Mouse (Mus musculus): ENCODE measurements around the gene Mmp1b. TPM values are rescaled to one million over a fixed set of nuclear protein-coding genes. Genes with fewer than 3 reads are reported as not detected.
"Not testable (repeated sequence)": the region's sequence is repeated elsewhere in the genome, so short reads cannot be mapped to it uniquely, and the experiment has no call there.

Gene Mmp1b
- not detected in 2 replicates for polyA plus RNA-seq (2012; ENCODE audit: insufficient read depth, insufficient read length, low replicate concordance, missing spikeins)

DNA sequence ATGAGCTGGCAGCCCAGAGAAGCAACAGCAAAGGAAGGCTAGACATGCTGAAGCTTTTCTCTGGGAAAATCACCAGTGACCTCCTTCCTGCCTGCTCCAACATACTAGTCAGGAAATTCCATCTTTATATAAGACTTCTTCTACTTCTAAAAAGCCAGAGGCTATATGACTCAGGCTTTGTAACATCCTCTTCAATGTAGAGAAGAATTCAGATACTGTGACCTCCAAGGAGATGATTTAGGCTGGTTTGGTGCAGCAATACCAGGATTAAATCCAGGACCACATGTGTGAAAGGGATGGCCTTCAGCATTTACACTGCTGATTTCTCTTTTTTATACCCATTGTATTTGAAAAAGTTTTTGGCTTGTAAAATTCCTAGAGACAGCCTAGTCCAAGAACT, at the start of gene Mmp1b:
TSS of gene Mmp1b (minus strand) at position 101 of the 400 bp plus-strand sequence.
- H3K4me1 ChIP-seq (ENCODE audit: control insufficient read depth, insufficient read depth, low read length): no peaks in the 10 kb centered on the region
- no peak for TF ChIP-seq CTCF (IDR thresholded peaks at IDR 0.05; ENCODE audit: insufficient read depth, low read depth, low read length)
- TF ChIP-seq POLR2A (IDR thresholded peaks at IDR 0.05; ENCODE audit: insufficient read depth, low read depth, low read length): no peak
- no peak within 1 kb of the TSS for H3K4me3 ChIP-seq (ENCODE audit: insufficient read depth, low read depth, low read length)
- H3K27ac ChIP-seq (ENCODE audit: insufficient read depth, low read depth, low read length): no peak within 1 kb of the TSS

DNA sequence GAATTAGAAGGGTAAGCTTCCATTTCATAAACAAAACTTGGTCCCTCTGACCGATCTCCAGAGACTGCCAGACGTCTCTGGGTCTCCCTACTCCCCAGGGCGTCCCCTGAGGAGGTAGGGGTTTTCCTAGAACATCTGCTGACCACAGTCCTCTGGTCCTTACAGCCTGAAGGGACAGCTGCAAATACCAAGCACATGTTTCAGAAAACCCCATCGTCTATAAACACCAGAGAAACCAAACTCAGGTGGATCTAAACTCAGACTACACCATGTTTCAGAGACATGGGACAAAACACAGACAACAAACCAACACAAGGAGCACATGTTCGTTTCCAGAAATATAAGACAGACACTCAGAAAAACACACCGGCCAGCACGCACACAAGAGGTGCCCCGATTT, 8.7 kb upstream of the Mmp1b start:
- H3K27ac ChIP-seq (ENCODE audit: insufficient read depth, low read depth, low read length); H3K4me3 ChIP-seq (ENCODE audit: insufficient read depth, low read depth, low read length); H3K4me1 ChIP-seq (ENCODE audit: control insufficient read depth, insufficient read depth, low read length): not testable (repeated sequence)
- WGBS: 71% methylated on average over 8 of the region's 8 CpGs

DNA sequence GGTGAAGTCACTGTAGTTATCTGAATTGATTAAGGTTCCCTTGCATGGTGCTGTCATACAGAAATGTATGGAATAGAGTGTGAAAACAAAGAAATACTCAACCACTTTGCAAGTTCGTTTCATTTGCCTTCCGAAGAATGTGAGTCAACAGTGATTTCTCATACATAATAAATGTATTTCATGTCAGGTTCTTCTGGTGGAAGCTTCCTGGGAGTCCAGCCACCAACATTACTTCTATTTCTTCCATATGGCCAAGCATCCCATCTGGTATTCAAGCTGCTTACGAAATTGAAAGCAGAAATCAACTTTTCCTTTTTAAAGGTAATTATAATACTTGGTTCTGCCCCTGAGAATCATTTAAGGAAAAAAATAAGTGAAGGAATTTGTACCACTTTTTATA, 33.3 kb downstream of the Mmp1b start:
- no peak overlapping the region for H3K4me3 ChIP-seq (ENCODE audit: insufficient read depth, low read depth, low read length)
- no peak for TF ChIP-seq CTCF (IDR thresholded peaks at IDR 0.05; ENCODE audit: insufficient read depth, low read depth, low read length)
- no peak for TF ChIP-seq POLR2A (IDR thresholded peaks at IDR 0.05; ENCODE audit: insufficient read depth, low read depth, low read length)
- no peak overlapping the region for H3K27ac ChIP-seq (ENCODE audit: insufficient read depth, low read depth, low read length)
- H3K4me1 ChIP-seq (ENCODE audit: control insufficient read depth, insufficient read depth, low read length): no peaks in the 10 kb centered on the region
- WGBS: 77% methylated on average over 3 of the region's 3 CpGs

DNA sequence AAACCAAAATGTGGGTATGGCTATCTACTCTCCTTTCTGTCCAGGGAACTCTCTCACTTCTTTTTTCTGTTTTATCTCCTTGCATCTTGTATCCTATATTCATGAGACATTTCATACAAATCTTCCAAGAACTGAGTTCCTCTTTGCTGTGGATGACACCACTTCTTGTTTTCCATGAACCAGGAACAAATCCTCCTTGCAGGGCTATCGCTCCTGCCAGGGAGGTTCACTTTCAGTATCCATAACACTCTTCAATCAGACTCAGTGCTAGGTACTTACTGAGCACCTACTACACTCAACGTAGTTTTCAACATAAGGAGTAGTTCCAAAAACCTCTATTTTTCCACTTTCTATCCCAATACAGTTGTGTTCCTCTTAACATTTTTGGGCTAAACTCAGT, 42.3 kb downstream of the Mmp1b start:
- WGBS: 91% methylated on average over 2 of the region's 2 CpGs
- H3K27ac ChIP-seq (ENCODE audit: insufficient read depth, low read depth, low read length): no peak overlapping the region
- H3K4me3 ChIP-seq (ENCODE audit: insufficient read depth, low read depth, low read length): no peak overlapping the region
- no peaks in the 10 kb centered on the region for H3K4me1 ChIP-seq (ENCODE audit: control insufficient read depth, insufficient read depth, low read length)
- TF ChIP-seq CTCF (IDR thresholded peaks at IDR 0.05; ENCODE audit: insufficient read depth, low read depth, low read length): no peak
- no peak for TF ChIP-seq POLR2A (IDR thresholded peaks at IDR 0.05; ENCODE audit: insufficient read depth, low read depth, low read length)

DNA sequence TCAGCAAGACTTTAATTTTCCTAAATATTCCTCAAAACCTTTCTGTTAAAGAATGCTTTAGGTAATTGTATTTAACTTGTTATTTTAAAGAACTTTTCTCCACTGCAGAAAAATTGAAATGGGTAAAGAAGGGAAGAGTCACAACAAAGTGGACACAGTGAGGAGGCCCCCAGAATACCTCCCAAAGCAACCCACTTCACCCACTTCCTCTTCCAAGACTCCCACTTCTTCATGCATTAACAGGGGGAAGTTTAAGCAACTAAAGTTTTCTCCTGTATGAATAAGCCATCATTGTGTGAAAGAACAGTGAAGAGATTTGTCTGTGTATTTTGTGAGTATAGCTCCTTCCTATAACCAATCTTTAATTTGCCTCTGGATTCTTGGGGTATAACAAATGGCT, 43.7 kb downstream of the Mmp1b start, which contains the start of gene Mmp12:
TSS of gene Mmp12 (plus strand) at position 275 of the 400 bp plus-strand sequence.
- H3K4me1 ChIP-seq (ENCODE audit: control insufficient read depth, insufficient read depth, low read length): no peaks in the 10 kb centered on the region
- no peak within 1 kb of the TSS for H3K27ac ChIP-seq (ENCODE audit: insufficient read depth, low read depth, low read length)
- no peak within 1 kb of the TSS for H3K4me3 ChIP-seq (ENCODE audit: insufficient read depth, low read depth, low read length)
- no peak for TF ChIP-seq CTCF (IDR thresholded peaks at IDR 0.05; ENCODE audit: insufficient read depth, low read depth, low read length)
- no peak for TF ChIP-seq POLR2A (IDR thresholded peaks at IDR 0.05; ENCODE audit: insufficient read depth, low read depth, low read length)

DNA sequence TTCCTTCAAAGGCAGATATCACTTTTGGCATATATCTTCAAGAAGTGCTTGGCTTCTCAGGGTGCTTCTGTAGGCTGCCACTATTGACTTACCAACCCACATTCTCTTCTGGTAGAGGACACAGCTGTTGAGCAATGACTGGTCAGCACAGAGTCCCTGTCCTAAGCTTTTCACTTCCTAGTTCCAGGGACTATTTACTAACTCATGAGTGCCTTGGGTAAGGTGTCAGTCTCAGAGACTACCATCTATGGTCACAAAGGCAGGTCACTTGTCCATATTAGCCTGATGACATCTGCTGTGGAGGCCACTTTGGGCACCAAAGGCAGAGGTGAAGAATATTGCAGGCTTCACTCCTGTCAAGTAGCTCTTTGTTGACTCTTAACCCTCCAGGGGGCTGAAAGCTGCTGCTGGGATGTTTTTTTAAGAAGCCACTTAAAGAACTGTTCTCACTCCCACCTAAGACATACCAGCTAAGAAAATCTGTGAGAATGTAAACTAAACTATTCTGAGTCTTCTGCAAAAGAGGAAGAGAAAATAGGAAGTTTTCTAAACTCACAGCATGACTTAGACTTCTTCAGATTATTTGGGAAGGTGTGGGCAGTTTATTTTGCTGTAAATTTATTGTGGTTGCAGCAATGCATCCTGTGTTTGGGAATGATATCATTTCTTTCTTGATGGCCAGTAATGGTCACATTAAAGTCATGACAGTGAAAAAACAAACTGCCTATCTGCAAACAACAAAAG, 50.9 kb downstream of the Mmp1b start:
- no peak overlapping the region for H3K27ac ChIP-seq (ENCODE audit: insufficient read depth, low read depth, low read length)
- no peak for TF ChIP-seq POLR2A (IDR thresholded peaks at IDR 0.05; ENCODE audit: insufficient read depth, low read depth, low read length)
- no peak for TF ChIP-seq CTCF (IDR thresholded peaks at IDR 0.05; ENCODE audit: insufficient read depth, low read depth, low read length)
- no peak overlapping the region for H3K4me3 ChIP-seq (ENCODE audit: insufficient read depth, low read depth, low read length)
- H3K4me1 ChIP-seq (ENCODE audit: control insufficient read depth, insufficient read depth, low read length): no peaks in the 10 kb centered on the region

DNA sequence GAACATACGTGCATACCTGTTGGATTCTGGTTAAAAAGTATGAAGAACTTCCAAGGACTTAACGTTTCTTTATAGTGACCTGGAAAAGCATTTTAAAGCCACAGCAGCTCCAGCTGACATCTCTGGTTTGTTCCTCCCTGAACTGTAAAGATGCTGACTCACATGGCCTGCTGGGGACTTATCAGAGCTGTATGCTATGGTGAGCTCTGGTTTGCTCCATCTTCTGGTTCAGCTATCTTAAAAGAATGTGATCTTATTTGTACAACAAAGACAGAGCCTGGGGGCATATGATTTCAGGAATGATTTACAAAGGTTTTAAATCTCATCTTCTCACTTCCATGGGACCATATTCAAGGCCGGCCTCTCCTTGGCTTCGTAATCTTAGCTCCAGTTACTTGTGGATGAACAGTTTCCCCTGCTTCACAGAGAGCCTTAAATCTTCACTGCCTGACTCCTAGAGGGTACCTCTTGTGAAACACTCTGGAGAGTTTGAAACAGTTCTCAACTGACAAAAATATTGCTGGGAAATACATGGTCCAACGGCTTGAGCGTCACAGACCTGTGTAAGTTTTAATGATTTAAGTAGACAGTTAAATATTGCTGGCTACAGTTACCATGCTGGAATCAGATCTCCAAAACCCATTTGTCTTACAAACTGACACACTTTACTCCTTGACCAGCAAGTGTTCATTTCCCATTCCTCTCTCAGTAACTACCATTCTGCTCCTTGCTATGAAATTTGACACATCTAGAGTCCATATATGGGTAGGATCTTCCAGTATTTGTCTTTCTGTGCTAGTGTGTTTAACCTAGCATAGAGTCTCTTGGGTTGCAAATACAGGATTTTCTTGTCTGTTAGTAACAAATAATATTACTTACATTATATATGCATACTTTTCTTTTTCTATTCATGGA, 51.8 kb downstream of the Mmp1b start:
- no peak overlapping the region for H3K27ac ChIP-seq (ENCODE audit: insufficient read depth, low read depth, low read length)
- 91% methylated on average over 5 of the region's 6 CpGs for WGBS
- H3K4me1 ChIP-seq (ENCODE audit: control insufficient read depth, insufficient read depth, low read length): no peaks in the 10 kb centered on the region
- H3K4me3 ChIP-seq (ENCODE audit: insufficient read depth, low read depth, low read length): no peak overlapping the region
- no peak for TF ChIP-seq CTCF (IDR thresholded peaks at IDR 0.05; ENCODE audit: insufficient read depth, low read depth, low read length)

DNA sequence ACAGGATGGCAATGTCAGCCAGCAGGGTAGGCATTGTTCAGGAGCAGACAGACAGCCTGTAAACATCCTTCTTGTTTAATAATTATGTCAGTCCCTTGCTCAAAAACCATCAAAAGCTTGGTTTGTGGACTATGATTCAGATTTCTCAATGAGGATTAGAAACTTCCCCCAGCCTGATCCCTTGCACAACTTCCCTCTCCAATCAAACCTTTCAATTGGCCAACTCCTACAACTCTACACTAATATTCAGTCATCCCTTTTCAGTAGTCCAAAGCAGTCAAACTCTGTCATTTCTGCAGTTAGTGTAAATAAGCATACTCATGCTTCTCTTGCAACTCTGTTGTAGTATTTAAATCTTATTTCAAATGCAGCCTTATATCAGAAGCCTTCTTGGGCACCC, 56.0 kb downstream of the Mmp1b start:
- Histone ChIP-seq H3K4me1 (ENCODE audit: control insufficient read depth, insufficient read depth, low read length) (no peaks in the 10 kb centered on the region), H3K27ac (ENCODE audit: insufficient read depth, low read depth, low read length) (no peak overlapping the region), H3K4me3 (ENCODE audit: insufficient read depth, low read depth, low read length) (no peak overlapping the region)
- TF ChIP-seq CTCF (IDR thresholded peaks at IDR 0.05; ENCODE audit: insufficient read depth, low read depth, low read length) (no peak), POLR2A (IDR thresholded peaks at IDR 0.05; ENCODE audit: insufficient read depth, low read depth, low read length) (no peak)

Other genes starting within 250 kb of the Mmp1b start
- not detected in 2 replicates for gene Dync2h1, start 203.6 kb downstream of the Mmp1b start, polyA plus RNA-seq (2012; ENCODE audit: insufficient read depth, insufficient read length, low replicate concordance, missing spikeins)
- gene Dcun1d5, start 203.5 kb downstream of the Mmp1b start, polyA plus RNA-seq (2012; ENCODE audit: insufficient read depth, insufficient read length, low replicate concordance, missing spikeins): not detected in 2 replicates
- gene Mmp13, start 115.5 kb downstream of the Mmp1b start, polyA plus RNA-seq (2012; ENCODE audit: insufficient read depth, insufficient read length, low replicate concordance, missing spikeins): not detected in 2 replicates
- gene Mmp12, start 43.7 kb downstream of the Mmp1b start, polyA plus RNA-seq (2012; ENCODE audit: insufficient read depth, insufficient read length, low replicate concordance, missing spikeins): not detected in 2 replicates
- gene Mmp3, start 57.8 kb upstream of the Mmp1b start, polyA plus RNA-seq (2012; ENCODE audit: insufficient read depth, insufficient read length, low replicate concordance, missing spikeins): not detected in 2 replicates
- gene Mmp10, start 114.3 kb upstream of the Mmp1b start, polyA plus RNA-seq (2012; ENCODE audit: insufficient read depth, insufficient read length, low replicate concordance, missing spikeins): not detected in 2 replicates
- not detected in 2 replicates for gene Mmp8, start 170.4 kb upstream of the Mmp1b start, polyA plus RNA-seq (2012; ENCODE audit: insufficient read depth, insufficient read length, low replicate concordance, missing spikeins)
- not detected in 2 replicates for gene Mmp27, start 183.3 kb upstream of the Mmp1b start, polyA plus RNA-seq (2012; ENCODE audit: insufficient read depth, insufficient read length, low replicate concordance, missing spikeins)
- not detected in 2 replicates for gene Mmp20, start 240.2 kb upstream of the Mmp1b start, polyA plus RNA-seq (2012; ENCODE audit: insufficient read depth, insufficient read length, low replicate concordance, missing spikeins)